Mouse (Mus musculus): ENCODE data around the gene Dlec1. TPM values are rescaled to one million over a fixed set of nuclear protein-coding genes. Genes with fewer than 3 reads are reported as not detected.

The Dlec1 gene
- polyA plus RNA-seq, 1 experiment = 2.2 TPM

DNA sequence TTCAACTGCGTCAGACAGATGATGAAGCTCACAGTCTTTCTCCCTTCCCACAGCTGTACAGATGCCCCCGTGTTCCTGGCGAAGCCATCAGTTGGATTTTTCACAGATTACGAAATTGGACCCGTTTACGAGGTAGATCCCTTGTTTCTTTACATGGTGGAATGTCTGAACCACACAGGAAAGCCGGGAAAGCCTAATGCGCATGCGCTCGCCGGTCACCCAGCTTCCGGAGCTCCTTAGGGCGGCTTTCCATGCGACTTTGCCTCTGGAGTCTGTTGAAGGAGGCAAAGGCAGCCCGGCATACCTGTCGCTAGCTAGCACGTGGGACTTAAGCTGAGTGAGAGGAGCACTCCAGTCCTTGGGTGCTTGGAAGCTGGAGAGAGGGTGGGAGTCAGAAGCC is 12.6 kb downstream of the Dlec1 start:
- DNase-seq (ENCODE audit: low read depth) = no peak
- TF ChIP-seq POLR2A (IDR thresholded peaks at IDR 0.05; ENCODE audit: borderline replicate concordance, extremely low read depth, insufficient read depth, insufficient read length, poor library complexity, severe bottlenecking) (no peak), CTCF (IDR thresholded peaks at IDR 0.05; ENCODE audit: borderline replicate concordance, extremely low read depth, insufficient read depth, insufficient read length) (no peak)

DNA sequence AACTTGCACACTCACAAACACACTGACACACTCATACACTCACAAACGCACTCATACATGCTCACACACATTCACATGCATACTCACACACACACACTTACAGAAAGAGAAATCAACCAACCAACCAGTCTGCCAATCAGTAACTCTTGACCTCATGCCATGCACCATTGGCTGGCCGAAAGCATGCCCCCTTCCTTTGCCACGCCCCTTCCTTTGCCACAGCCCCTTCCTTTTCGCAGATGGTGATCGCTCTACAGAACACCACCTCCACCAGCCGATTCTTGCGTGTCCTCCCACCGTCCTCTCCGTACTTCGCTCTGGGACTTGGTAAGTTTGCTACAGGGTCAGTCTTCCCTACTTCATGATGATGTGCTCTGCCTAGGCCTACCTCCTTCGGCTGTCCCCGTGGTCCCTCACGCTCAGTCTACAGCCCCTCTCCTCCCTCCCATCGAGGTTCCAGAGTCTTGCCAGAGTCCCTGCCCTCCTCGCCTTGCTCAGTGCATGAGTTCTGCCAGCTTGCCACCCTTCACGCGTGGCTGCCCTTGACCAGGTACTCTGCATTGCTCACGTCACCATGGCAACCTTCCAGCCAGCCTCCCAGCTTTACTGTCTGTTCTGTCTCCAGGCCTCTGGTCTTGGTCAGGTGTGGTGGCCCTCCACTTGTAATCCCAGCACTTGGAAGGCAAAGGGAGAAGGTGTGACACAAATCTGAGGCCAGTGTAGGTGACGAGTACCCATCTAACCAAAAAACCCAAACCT is 17.3 kb downstream of the Dlec1 start:
- peak; percentile 11 for DNase-seq (ENCODE audit: low read depth)
- TF ChIP-seq POLR2A (IDR thresholded peaks at IDR 0.05; ENCODE audit: borderline replicate concordance, extremely low read depth, insufficient read depth, insufficient read length, poor library complexity, severe bottlenecking) (no peak), CTCF (IDR thresholded peaks at IDR 0.05; ENCODE audit: borderline replicate concordance, extremely low read depth, insufficient read depth, insufficient read length) (no peak)

DNA sequence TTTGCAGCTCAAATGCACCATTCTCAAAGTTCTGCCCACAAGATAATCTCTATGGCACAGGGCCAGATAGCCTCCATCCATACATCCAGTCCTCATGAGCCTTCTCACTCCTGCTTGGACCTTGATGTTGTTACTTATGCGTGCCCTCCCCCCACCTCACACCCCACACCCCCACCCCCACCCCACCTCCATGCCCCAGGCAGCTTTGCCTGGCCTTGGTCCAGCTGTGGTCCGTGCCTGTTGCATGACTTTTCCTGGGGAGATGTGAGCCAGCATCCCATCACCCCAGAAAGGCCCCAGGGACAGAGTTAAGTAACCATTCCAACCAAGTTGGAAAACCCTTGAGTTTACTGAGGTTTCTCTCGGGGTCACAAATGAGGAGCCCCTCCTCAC is 17.9 kb downstream of the Dlec1 start:
- DNase-seq (ENCODE audit: low read depth) = no peak
- TF ChIP-seq CTCF (IDR thresholded peaks at IDR 0.05; ENCODE audit: borderline replicate concordance, extremely low read depth, insufficient read depth, insufficient read length) (no peak), POLR2A (IDR thresholded peaks at IDR 0.05; ENCODE audit: borderline replicate concordance, extremely low read depth, insufficient read depth, insufficient read length, poor library complexity, severe bottlenecking) (no peak)

DNA sequence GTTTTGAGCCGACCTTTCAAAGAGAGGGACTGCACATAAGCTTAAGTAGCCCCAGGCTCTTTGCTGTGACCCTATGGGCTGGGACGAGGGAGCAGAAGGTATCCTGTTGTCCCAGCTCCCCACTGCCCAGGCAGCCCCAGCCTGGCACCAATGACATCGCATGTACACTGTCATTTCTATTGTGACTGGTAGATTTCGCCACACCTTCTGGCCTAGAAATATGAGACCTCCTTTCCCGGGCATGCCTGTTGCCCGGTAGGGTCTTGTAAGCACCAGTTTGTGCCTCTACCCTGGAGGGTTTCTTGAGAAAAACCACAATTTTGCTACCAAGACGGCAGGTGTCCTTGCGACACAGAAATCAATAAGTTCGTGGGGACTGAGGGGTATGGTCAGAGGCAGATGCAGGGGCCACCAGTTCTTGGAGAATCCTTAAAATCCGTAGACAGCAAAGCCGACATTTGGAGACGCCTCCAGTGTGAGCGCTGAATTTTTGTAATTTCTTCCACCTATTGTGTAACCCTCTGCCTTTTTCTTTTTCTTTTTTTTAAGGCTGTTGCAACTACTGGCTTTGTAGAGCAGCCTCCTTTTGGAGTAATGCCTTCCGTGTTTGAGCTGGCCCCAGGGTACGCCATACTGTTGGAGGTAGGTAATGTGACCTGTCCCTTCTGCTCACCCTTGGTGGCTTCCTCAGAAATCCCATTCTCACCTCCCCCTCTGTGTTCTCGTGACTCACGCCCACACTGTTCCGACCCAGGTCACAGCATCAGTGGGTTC is 20.5 kb downstream of the Dlec1 start:
- TF ChIP-seq POLR2A (IDR thresholded peaks at IDR 0.05; ENCODE audit: borderline replicate concordance, extremely low read depth, insufficient read depth, insufficient read length, poor library complexity, severe bottlenecking) (no peak), CTCF (IDR thresholded peaks at IDR 0.05; ENCODE audit: borderline replicate concordance, extremely low read depth, insufficient read depth, insufficient read length) (no peak)
- no peak for DNase-seq (ENCODE audit: low read depth)

DNA sequence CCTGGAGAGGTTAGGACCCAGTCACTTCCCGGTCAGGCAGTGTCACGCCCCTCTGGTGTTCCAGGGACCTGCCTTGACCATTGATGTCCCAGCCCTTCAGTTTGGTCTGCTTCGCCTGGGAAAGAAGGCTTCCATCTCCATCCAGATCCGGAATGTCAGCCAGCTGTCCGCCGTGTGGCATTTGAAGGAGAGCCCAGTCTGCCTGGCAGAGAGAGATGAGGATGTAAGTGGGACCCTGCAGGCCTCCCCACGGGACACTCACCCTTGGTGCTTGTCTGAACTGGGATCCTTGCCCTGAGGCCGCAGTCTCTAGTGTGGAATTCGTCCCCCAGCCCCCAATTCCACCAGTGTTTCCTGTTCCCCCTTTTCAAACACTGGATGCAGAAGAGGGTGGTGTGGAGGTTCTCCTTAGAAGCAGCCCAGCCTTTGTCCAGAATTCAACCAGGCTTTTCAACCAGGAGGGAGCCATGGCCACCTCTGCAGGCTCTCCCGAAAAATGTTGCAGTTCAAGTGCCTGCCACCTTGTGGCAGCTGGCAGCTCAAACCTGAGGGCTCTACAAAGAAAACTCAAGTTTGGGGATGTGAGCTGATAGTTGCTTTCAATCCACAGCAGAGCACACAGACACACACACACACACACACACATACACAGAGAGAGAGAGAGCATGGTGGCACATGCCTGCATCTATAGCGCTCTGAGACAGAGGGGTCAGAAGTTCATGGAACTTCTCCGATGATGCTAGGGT is 26.3 kb downstream of the Dlec1 start:
- no peak for DNase-seq (ENCODE audit: low read depth)

DNA sequence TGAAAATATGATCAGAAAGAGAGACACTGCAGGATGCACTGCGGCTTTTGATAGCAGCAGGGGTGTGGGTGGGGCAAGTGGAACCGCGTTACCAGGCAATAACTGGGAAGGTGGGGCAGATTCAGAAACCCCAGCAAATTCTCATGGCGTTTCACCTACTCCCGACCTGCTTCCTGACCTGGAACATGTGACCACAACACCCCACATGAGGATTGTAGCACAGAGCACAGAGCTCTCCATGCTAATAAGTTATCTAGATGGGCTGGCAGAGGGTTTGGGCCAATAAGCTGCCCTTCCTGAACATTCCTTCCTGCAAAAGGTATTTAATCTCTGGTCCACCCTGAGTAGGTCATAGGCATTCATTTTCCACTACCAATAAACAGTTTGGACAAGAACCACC is 28.4 kb downstream of the Dlec1 start:
- TF ChIP-seq POLR2A (IDR thresholded peaks at IDR 0.05; ENCODE audit: borderline replicate concordance, extremely low read depth, insufficient read depth, insufficient read length, poor library complexity, severe bottlenecking) (no peak), CTCF (IDR thresholded peaks at IDR 0.05; ENCODE audit: borderline replicate concordance, extremely low read depth, insufficient read depth, insufficient read length) (no peak)
- DNase-seq (ENCODE audit: low read depth) = no peak

More for the DNA sequence above, 26.3 kb downstream of the Dlec1 start:
- no peak for TF ChIP-seq POLR2A (IDR thresholded peaks at IDR 0.05; ENCODE audit: borderline replicate concordance, extremely low read depth, insufficient read depth, insufficient read length, poor library complexity, severe bottlenecking)
- TF ChIP-seq CTCF (IDR thresholded peaks at IDR 0.05; ENCODE audit: borderline replicate concordance, extremely low read depth, insufficient read depth, insufficient read length) = peak; percentile 40; the same call in 1 of the 2 replicates

DNA sequence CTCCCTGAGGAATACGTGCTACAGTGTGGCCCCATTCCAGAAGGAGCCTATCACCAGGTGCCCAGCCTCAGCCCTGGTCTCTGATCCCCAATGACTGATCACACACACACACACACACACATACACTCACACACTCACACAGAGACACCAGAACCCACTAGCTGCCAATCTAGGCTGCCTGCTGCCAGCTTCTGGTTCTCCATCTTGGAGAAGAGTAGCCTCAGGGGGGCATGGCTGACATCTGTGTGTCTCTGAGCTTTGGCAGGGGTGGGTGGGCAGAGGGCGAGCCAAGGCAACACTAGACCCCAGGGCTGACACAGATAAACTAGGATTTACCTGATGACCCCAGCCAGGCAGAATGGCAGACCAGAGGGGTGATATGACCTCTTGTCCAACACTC is 36.6 kb downstream of the Dlec1 start:
- TF ChIP-seq POLR2A (IDR thresholded peaks at IDR 0.05; ENCODE audit: borderline replicate concordance, extremely low read depth, insufficient read depth, insufficient read length, poor library complexity, severe bottlenecking) (no peak), CTCF (IDR thresholded peaks at IDR 0.05; ENCODE audit: borderline replicate concordance, extremely low read depth, insufficient read depth, insufficient read length) (no peak)
- DNase-seq (ENCODE audit: low read depth) = no peak

DNA sequence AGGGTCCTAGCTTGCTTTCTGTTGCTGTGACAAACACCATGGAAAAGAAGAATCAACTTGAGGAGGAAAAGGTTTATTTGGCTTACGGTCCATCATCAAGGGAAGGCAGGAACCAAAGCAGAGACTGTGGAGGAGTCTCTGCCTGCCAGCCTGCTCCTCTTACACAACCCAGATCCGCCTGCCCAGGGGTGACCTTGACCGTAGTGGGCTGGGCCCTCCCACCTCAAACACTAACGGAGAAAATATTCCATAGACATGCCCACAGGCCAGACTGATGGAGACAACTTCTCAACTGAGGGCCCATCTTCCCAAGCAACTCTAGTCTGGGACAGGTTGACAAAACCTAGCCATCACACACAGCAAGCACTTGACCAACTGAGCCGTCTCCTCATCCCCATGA is 39.8 kb downstream of the Dlec1 start:
- TF ChIP-seq CTCF (IDR thresholded peaks at IDR 0.05; ENCODE audit: borderline replicate concordance, extremely low read depth, insufficient read depth, insufficient read length) = no peak
- TF ChIP-seq POLR2A (IDR thresholded peaks at IDR 0.05; ENCODE audit: borderline replicate concordance, extremely low read depth, insufficient read depth, insufficient read length, poor library complexity, severe bottlenecking) = no peak
- DNase-seq (ENCODE audit: low read depth) = no peak

DNA sequence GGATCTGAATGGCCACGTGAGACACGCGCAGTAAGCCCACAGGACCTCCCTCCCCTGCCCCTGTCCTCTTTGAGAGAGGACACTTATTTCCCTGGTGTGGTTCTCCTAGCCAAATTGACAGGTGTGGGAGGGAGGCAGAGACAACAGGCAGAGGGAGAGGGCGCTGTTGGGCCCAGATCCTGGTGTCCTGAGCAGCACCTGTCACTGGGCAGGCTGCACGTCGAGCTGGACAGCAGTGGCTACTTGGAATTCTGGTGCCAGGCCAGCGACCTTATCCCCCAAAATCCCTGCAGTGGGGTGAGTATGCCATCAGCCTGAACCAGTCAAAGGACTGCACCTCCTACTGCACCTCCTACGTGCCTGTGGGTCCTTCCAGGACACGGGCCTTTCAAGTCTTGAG is 41.1 kb downstream of the Dlec1 start:
- no peak for DNase-seq (ENCODE audit: low read depth)
- TF ChIP-seq CTCF (IDR thresholded peaks at IDR 0.05; ENCODE audit: borderline replicate concordance, extremely low read depth, insufficient read depth, insufficient read length) (no peak), POLR2A (IDR thresholded peaks at IDR 0.05; ENCODE audit: borderline replicate concordance, extremely low read depth, insufficient read depth, insufficient read length, poor library complexity, severe bottlenecking) (no peak)

DNA sequence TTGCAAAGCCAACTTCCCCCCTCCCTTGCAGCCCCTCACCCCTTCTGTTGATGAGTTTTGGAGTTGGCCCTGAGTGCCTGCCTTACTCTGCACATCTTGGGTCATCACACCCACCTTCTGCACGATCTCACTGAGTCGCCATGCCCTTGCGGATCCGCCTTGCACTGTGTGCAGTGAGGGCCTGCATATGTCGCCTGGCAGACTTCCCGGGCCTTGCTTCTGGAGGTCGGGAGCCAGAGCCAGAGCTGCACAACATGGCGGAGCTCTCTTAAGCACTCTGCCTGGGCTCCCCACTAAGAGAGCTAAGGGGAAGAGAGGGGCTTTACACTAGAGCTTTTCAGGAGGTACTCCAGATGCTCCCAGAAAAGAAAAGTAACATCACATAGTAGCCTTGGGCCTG is 42.4 kb downstream of the Dlec1 start:
- peak; percentile 53 for DNase-seq (ENCODE audit: low read depth)
- no peak for TF ChIP-seq CTCF (IDR thresholded peaks at IDR 0.05; ENCODE audit: borderline replicate concordance, extremely low read depth, insufficient read depth, insufficient read length)

DNA sequence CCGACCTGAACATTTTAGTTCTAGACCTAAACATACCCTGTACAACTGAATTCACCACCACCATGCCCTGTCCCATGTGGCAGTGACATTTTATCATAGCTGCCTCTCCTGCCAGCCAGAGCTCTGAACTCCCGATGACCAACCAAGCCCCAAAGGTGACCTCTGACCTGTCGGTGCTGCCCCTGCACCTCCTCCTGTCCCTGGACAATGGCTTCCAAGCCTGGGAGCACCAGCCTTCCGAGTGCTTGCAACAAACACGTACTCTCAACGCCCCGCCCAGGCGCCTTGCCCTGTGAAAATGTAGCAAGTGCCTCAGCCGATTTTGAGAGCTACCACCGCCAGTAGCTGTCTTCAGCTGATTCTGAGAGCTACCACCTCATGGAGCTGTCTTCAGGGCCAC is 42.9 kb downstream of the Dlec1 start:
- DNase-seq (ENCODE audit: low read depth) = no peak
- TF ChIP-seq POLR2A (IDR thresholded peaks at IDR 0.05; ENCODE audit: borderline replicate concordance, extremely low read depth, insufficient read depth, insufficient read length, poor library complexity, severe bottlenecking) (no peak), CTCF (IDR thresholded peaks at IDR 0.05; ENCODE audit: borderline replicate concordance, extremely low read depth, insufficient read depth, insufficient read length) (no peak)
